Mouse (Mus musculus) liver, embryonic 11.5 days (tissue): ENCODE measurements around the gene Vmp1. TPM values are rescaled to one million over a fixed set of nuclear protein-coding genes. Genes with fewer than 3 reads are reported as not detected.

Experiments used
- ATAC-seq: fragments of 200-750 bp; cut with Nextera tagmentation; replicated peaks from 2 replicates; pipeline ENCODE4 v1.8.0; 2017; ENCODE audit warnings: moderate number of reproducible peaks, mild to moderate bottlenecking, moderate TSS enrichment, moderate library complexity; ENCODE audit not compliant: low FRiP score
- DNase-seq: peaks from one replicate; pipeline ENCODE4 v3.0.0-alpha.2; 2017; ENCODE audit warnings: low spot score
- H3K27ac ChIP-seq: fragments of 300-500 bp; sonication (generic); 2 replicates; pipeline ENCODE4 v1.5.1; 2014; ENCODE audit warnings: mild to moderate bottlenecking, low read depth, low read length, control low read depth
- H3K27me3 ChIP-seq: fragments of 300-500 bp; sonication (generic); replicated peaks from 2 replicates; pipeline ENCODE4 v1.6.1; 2014; ENCODE audit warnings: low read length, mixed read lengths; ENCODE audit not compliant: control insufficient read depth, insufficient read depth
- H3K36me3 ChIP-seq: fragments of 300-500 bp; sonication (generic); 2 replicates; pipeline ENCODE4 v1.6.1; 2014; ENCODE audit warnings: mild to moderate bottlenecking, low read length, moderate library complexity, mixed read lengths; ENCODE audit not compliant: control insufficient read depth, insufficient read depth
- H3K4me1 ChIP-seq: fragments of 300-500 bp; sonication (generic); replicated peaks from 2 replicates; pipeline ENCODE4 v1.6.1; 2014; ENCODE audit warnings: low read length, mixed read lengths; ENCODE audit not compliant: control insufficient read depth, insufficient read depth
- H3K4me2 ChIP-seq: fragments of 300-500 bp; sonication (generic); 2 replicates; pipeline ENCODE4 v1.6.1; 2014; ENCODE audit warnings: mild to moderate bottlenecking, control low read depth, moderate library complexity
- H3K4me3 ChIP-seq: fragments of 300-500 bp; sonication (generic); 2 replicates; pipeline ENCODE4 v1.5.1; 2014; ENCODE audit warnings: low read depth, low read length, control low read depth
- H3K9ac ChIP-seq: fragments of 300-500 bp; sonication (generic); 2 replicates; pipeline ENCODE4 v1.6.1; 2014; ENCODE audit warnings: low read depth, low read length, control low read depth
- H3K9me3 ChIP-seq: fragments of 300-500 bp; sonication (generic); 2 replicates; pipeline ENCODE4 v1.6.1; 2016; ENCODE audit warnings: low read length, inconsistent platforms, mixed read lengths; ENCODE audit not compliant: control insufficient read depth
- WGBS: fragments of 180-500 bp; shearing (Covaris S2); extraction: QIAGEN DNeasy Blood & Tissue Kit; methylation state at CpG from one replicate; pipeline ENCODE4 v1.1.7; 2014; 5-methylcytosine and 5-hydroxymethylcytosine counted together
- polyA plus RNA-seq: library from polyadenylated mRNA; unstranded; fragments of >200 nt; fragmentation: Nextera tagmentation; extraction: Ambion mirVana; gene quantifications from 2 replicates; pipeline ENCODE4 v1.2.1, GENCODE M21; 2014

The Vmp1 gene
- polyA plus RNA-seq, 1 experiment from 2014 or later, result 112 TPM

DNA sequence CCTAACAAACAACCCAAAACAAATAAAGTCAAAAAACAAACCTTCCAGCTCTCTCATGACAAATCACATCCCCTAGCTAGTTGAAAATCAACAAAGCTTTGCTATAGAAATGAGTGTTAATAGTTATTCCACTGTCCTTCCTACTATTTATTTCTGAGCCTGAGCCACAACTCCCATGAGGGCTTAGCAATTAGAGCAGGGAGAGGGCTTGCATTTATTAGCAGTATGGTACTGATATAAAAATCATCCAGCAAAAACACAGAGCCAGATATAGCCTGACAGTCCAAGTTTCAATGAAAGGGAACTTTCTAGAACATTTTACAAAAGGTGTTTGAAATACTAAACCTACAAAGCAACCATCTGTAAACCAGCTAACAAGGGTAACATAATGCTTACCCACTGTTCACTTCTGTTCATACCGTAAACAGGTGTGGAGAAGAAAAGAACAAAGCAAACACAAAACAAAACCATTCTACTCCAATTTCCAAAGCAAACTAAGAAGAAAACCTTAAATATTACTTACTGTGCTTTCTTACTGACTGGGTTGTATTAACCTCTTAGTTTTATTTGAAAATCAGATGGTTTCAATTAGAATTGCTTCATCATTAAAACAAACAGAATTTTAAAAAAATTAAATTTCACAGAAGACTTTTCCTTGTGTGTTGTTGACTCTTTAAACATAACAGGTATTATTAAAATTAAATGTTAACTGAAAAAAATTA, 61.3 kb downstream of the Vmp1 start:
- 93% methylated on average over 1 of the region's 1 CpGs for WGBS

DNA sequence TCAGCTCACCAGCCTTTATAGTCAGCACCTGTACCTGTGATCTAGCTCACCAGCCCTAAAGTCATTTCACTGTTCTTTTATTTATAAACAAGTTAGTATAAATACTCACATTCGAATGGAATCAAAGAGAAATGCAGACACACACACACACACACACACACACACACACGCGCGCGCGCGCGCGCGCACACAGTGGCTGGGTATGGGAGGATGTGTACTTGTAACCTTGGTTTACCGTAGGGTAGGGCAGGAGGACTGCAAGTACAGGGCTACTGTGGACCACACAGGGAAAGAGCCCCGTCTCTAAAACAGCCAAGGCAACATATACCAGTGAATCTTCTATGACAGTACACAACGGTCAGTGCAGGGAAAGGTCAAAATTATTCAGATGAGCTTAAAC, 62.5 kb downstream of the Vmp1 start:
- DNase-seq (no peak), ATAC-seq (no peak)
- WGBS, result 92% methylated on average over 13 of the region's 13 CpGs
- H3K27me3 ChIP-seq, result no peaks in the 10 kb centered on the region
- H3K4me3 ChIP-seq, result no peak overlapping the region
- H3K36me3 ChIP-seq, result no peaks in the 10 kb centered on the region
- 0 out of 2 replicates have a peak, but pooled peaks cover 5% of the 10 kb centered on the region for H3K4me1 ChIP-seq
- no peak overlapping the region for H3K9ac ChIP-seq
- H3K27ac ChIP-seq, result no peak overlapping the region
- no peak overlapping the region for H3K4me2 ChIP-seq
- H3K9me3 ChIP-seq, result no peaks in the 10 kb centered on the region

More for the DNA sequence above, 61.3 kb downstream of the Vmp1 start:
- ATAC-seq, result no peak
- peaks cover 14% of the 10 kb centered on the region for H3K4me1 ChIP-seq
- no peak for DNase-seq
- H3K36me3 ChIP-seq, result no peaks in the 10 kb centered on the region
- H3K4me3 ChIP-seq, result no peak overlapping the region
- no peaks in the 10 kb centered on the region for H3K27me3 ChIP-seq
- no peak overlapping the region for H3K27ac ChIP-seq
- no peak overlapping the region for H3K4me2 ChIP-seq
- no peaks in the 10 kb centered on the region for H3K9me3 ChIP-seq
- no peak overlapping the region for H3K9ac ChIP-seq

DNA sequence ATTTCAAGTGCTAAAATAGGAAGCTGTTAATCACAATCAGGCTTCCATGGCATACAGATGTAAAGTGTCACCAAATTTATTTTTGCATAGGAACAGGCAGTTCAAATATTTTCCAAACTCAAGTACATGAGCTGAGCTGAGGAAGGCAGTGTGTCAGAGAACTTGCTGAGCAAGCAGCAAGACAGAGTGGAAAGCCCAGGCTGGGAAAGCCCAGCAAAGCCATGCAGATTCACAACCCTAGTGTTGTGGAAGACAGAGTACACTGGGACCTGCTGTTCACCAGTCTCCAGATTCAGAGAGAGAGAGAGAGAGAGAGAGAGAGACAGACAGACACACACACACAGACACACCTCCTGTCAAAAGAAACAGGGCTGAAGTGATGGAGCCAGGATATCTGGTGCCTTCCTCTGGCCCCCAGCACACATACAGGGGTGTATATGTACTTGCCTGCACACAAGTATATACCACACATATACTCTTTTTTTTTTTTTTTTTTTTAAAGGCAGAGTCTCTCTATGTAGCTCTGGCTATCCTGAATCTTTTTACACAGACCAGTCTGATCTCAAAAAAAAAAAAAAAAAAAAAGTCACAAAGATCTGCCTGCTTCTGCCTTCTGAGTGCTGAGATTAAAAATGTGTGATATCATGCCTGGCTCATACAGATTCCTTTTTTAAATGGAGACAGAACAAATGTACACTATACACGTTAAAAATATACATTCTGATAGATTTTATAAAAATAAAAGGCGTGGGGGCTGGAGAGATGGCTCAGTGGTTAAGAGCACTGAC, 64.9 kb downstream of the Vmp1 start:
- 84% methylated on average over 2 of the region's 2 CpGs for WGBS
- H3K27ac ChIP-seq, result no peak overlapping the region
- DNase-seq, result no peak

DNA sequence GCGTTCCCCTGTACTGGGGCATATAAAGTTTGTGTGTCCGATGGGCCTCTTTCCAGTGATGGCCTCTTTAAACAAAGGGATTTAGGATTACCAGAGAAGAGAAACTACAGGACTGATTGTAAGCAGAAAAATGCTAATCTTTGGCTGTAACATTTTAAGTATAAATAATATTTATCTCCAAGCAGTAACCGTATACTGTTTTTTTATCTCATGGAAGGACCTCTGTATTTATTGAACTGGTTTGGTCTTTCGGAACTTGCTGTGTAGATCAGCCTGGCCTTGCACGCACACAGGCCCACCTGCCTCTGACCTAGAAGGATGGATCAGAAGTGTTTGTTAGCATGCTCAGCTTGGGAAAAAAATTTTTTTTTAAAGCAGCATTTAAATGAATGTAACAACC, 69.0 kb downstream of the Vmp1 start:
- Histone ChIP-seq H3K27ac (peak overlapping the region; percentile 82; the same call in 1 of the 2 replicates), H3K27me3 (no peaks in the 10 kb centered on the region), H3K9me3 (no peaks in the 10 kb centered on the region), H3K4me2 (peak overlapping the region; percentile 28; the same call in 1 of the 2 replicates), H3K36me3 (peaks cover 2% of the 10 kb centered on the region; the same call in 1 of the 2 replicates), H3K4me1 (peaks cover 6% of the 10 kb centered on the region), H3K9ac (peak overlapping the region; percentile 31; the same call in 1 of the 2 replicates), H3K4me3 (no peak overlapping the region)
- DNase-seq (no peak), ATAC-seq (no peak)
- WGBS, result 67% methylated on average over 5 of the region's 5 CpGs

More for the DNA sequence above, 64.9 kb downstream of the Vmp1 start:
- no peaks in the 10 kb centered on the region; the same call in 1 of the 2 replicates for H3K36me3 ChIP-seq
- H3K4me3 ChIP-seq, result no peak overlapping the region
- H3K9me3 ChIP-seq, result no peaks in the 10 kb centered on the region
- H3K4me2 ChIP-seq, result no peak overlapping the region
- H3K27me3 ChIP-seq, result no peaks in the 10 kb centered on the region
- H3K4me1 ChIP-seq, result 0 out of 2 replicates have a peak, but pooled peaks cover 5% of the 10 kb centered on the region
- H3K9ac ChIP-seq, result no peak overlapping the region
- ATAC-seq, result no peak

DNA sequence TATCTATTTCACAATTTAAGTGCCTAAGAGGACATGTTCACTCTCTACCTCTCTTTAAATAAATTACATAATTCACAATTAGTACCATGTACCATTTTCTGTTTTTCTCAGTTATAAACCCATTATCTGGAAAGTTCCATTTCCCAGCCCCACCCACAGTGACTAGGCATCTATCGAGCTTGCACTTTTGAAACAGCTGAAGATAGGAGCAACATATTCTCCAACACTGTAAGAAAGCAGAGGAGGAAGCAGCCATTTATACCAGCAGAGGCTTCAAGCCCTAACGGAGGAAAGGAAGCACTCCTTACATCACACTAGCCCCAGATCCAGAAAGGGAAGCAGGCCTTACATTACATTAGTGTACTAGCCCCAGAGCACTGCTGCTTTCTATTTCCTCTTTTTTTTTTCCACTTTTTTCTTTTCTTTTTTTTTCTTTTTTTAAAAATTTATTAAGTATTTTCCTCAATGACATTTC, 69.5 kb downstream of the Vmp1 start:
- DNase-seq, result no peak
- WGBS, result 33% methylated on average over 2 of the region's 2 CpGs
- H3K36me3 ChIP-seq, result peaks cover 2% of the 10 kb centered on the region; the same call in 1 of the 2 replicates
- H3K9me3 ChIP-seq, result no peaks in the 10 kb centered on the region
- H3K27ac ChIP-seq, result peak overlapping the region; percentile 82
- H3K4me1 ChIP-seq, result peaks cover 6% of the 10 kb centered on the region
- H3K4me3 ChIP-seq, result no peak overlapping the region
- no peak overlapping the region for H3K9ac ChIP-seq
- H3K4me2 ChIP-seq, result peak overlapping the region; percentile 28; the same call in 1 of the 2 replicates
- no peaks in the 10 kb centered on the region for H3K27me3 ChIP-seq
- ATAC-seq, result peak; percentile 85

DNA sequence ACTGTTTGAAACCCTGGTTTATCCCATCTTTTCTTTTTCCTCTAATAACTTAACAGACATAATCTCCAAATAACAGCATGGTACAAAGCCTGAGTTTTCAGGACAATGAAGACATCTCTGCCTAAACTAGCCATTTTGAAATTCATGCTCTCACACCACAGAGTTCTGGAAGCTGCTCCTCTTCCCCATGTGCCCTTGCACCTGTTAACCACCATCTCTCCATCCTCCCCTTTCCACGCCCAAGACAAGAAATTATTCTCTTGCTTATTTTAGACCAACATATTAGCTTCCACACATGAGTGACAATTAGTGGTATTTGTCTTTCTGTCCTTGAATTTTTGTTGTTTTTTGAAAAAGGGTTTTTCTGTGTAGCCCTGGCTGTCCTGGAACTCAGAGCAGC, 71.6 kb downstream of the Vmp1 start:
- Histone ChIP-seq H3K4me3 (no peak overlapping the region), H3K9ac (no peak overlapping the region), H3K4me1 (peaks cover 6% of the 10 kb centered on the region), H3K9me3 (no peaks in the 10 kb centered on the region), H3K4me2 (no peak overlapping the region), H3K27ac (no peak overlapping the region), H3K27me3 (no peaks in the 10 kb centered on the region), H3K36me3 (peaks cover 2% of the 10 kb centered on the region; the same call in 1 of the 2 replicates)
- WGBS, result 86% methylated on average over 1 of the region's 1 CpGs
- ATAC-seq, result no peak
- no peak for DNase-seq

DNA sequence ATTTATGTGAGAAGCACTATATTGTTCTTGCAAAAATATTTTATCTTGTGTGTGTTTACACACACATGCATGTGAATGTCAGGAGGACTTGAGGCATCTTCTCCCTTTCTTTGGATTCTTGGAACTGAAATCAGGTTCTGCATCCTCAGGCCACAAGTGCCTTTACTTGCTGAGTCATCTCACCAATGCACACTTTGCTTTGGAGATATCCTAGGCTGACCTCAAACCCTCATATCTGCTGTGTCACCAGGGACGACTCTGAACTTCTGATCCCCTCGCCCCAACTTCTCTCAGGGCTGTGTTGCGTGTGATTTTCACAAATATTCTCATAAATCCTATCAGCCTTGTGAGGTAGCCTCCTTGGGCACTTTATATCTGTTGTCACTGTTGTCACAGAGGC, 73.4 kb downstream of the Vmp1 start:
- ATAC-seq (peak; percentile 56; the same call in 1 of the 2 replicates), DNase-seq (no peak)
- no peak overlapping the region for H3K27ac ChIP-seq
- WGBS, result 48% methylated on average over 3 of the region's 3 CpGs
- no peaks in the 10 kb centered on the region for H3K9me3 ChIP-seq
- H3K4me3 ChIP-seq, result no peak overlapping the region
- peaks cover 9% of the 10 kb centered on the region for H3K36me3 ChIP-seq
- H3K4me2 ChIP-seq, result no peak overlapping the region
- no peaks in the 10 kb centered on the region for H3K27me3 ChIP-seq
- H3K9ac ChIP-seq, result no peak overlapping the region
- peaks cover 6% of the 10 kb centered on the region for H3K4me1 ChIP-seq

DNA sequence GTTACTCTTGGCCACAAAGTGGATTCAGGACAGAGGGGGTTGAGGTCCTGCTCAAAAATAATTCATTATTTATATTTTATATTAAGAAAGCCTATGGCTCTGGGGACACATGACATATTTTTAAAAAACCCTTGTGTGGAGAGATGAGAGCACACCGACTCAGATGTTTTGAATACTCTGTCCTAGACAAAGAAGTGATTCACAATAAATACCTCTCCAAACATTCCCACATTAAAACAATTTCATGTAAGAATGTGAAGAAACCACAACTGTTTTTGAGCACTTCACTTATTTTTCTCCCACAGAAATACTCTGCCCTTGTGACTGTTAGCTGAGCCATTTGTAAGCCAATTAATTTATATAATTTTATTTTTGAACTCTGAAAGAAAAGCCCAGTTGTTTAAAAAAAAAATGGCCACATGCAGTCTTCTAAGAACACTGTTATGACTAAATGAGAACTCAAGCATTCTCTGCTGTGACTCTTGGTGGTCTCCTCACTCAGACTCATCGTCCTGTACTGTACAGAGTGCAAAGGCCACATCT, 75.8 kb downstream of the Vmp1 start:
- Histone ChIP-seq H3K4me2 (no peak overlapping the region), H3K9ac (no peak overlapping the region), H3K36me3 (peaks cover 9% of the 10 kb centered on the region), H3K9me3 (no peaks in the 10 kb centered on the region), H3K4me3 (no peak overlapping the region), H3K27me3 (no peaks in the 10 kb centered on the region), H3K4me1 (peaks cover 3% of the 10 kb centered on the region; the same call in 1 of the 2 replicates), H3K27ac (no peak overlapping the region)
- WGBS, result 89% methylated on average over 2 of the region's 2 CpGs
- ATAC-seq, result no peak
- no peak for DNase-seq
